Mouse (Mus musculus) layer of hippocampus, postnatal 25 days (tissue): ENCODE data around the gene Olfr204. TPM values are rescaled to one million over a fixed set of nuclear protein-coding genes. Genes with fewer than 3 reads are reported as not detected.
"Not testable (repeated sequence)": the region's sequence is repeated elsewhere in the genome, so short reads cannot be mapped to it uniquely, and the experiment has no call there.

Experiments used
- DNase-seq, 2 experiments: peaks; one replicate each; pipeline ENCODE4 v3.0.0; 2022; ENCODE audit warnings: mixed read lengths in 2 of 2, low spot score in 1 of 2; ENCODE audit errors: extremely low spot score in 1 of 2
- total RNA-seq, 2 experiments: library from RNA; stranded (reverse); gene quantifications; 2 replicates each; pipeline ENCODE4 v1.2.3; 2021

Olfr204 gene
- not detected for total RNA-seq

- DNase-seq: no peak
Measured at GRCm38 (mm10) chr16:59318148-59318547, at the start of gene Olfr204. Olfr204 (minus strand) TSS chr16:59318248.

DNA sequence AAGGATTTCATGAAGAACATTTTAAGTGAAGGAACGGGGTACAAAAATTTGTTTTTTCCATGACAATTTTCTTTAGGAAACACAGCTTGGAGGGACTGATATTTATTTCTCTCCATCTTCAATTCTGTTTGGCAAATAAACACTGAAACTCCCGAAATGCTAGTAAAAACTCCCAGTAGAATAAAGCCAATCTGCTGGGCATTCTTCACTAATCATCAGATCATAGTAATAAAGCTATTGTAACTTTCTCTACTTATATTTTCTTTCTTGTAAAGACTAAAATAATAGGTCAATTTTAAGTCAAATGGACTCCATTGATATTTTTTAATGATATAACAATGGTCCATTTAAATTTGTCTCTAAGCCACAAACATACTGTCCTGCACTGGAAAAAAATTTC is 45.8 kb upstream of the Olfr204 start, which contains the start of gene Olfr209:
Gene Olfr209, minus strand, starts transcription at position 101 of the 400 bp plus-strand sequence.
- no peak for DNase-seq

GRCm38 (mm10) chr16:59349146-59349545 is 31.1 kb upstream of the Olfr204 start, which contains the start of gene Olfr206:
Olfr206 (minus strand) TSS chr16:59349246.
- no peak for DNase-seq

DNA sequence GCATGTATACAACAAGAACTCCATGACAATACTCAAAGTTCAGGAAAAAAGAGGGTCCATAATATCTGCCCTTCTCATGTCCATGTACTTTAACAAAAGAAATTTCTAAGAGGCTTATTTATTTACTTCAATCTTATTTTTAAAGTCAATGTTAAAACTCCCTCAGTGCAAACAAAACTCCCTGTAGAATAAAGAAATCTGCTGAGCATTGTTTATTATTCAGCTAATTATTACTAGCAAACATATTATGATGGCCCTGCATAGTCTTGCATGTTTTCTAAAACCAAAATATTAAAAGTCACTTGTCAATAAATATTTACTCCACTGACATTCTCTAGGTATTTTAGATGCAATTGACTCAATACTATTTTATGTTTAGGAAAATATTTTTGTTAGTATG is 13.0 kb upstream of the Olfr204 start, which contains the start of gene Olfr205:
Gene Olfr205, minus strand, starts transcription at position 101 of the 400 bp plus-strand sequence.
- no peak for DNase-seq

DNA sequence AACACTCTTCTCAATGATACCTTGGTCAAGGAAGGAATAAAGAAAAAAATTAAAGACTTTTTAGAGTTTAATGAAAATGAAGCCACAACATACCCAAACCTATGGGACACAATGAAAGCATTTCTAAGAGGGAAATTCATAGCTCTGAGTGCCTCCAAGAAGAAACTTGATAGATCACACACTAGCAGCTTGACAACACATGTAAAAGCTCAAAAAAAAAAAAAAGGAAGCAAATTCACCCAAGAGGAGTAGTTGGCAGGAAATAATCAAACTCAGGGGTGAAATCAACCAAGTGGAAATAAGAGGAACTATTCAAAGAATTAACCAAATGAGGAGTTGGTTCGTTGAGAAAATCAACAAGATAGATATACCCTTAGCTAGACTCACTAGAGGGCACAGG is 5.2 kb upstream of the Olfr204 start:
- DNase-seq: not testable (repeated sequence)

- no peak for DNase-seq
Measured at GRCm38 (mm10) chr16:59298581-59298980, 19.5 kb downstream of the Olfr204 start, which contains the start of gene Olfr203. Olfr203 (plus strand) TSS chr16:59298881.

GRCm38 (mm10) chr16:59287576-59287975 is 30.5 kb downstream of the Olfr204 start:
- DNase-seq: not testable (repeated sequence)

GRCm38 (mm10) chr16:59286693-59287092 is 31.4 kb downstream of the Olfr204 start, which contains the start of gene Olfr202:
Olfr202 (minus strand) TSS chr16:59286793.
- DNase-seq: no peak

DNA sequence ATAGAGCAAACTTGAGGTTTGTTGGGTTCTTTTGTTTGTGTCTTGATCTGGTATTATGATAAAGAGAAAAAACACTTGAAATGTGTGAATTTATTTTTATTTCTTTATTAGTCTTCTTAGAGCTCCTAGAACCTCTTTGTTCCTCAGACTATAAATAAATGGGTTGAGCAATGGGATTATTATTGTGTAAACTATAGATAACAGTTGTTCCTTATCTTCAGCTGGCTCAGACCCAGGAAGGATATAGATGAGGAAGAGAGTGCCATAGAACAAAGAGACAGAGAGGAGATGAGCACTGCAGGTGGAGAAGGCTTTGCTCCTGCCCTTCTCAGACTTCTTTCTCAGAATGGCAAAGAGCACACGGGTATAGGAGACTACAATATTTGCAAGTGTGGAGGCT is 34.6 kb downstream of the Olfr204 start:
- no peak for DNase-seq

GRCm38 (mm10) chr16:59280542-59280941 is 37.5 kb downstream of the Olfr204 start:
- DNase-seq: no peak

GRCm38 (mm10) chr16:59272532-59272931 is 45.5 kb downstream of the Olfr204 start, which contains the start of gene Olfr201:
Olfr201 (minus strand) TSS chr16:59272632.
- not testable (repeated sequence) for DNase-seq

- not testable (repeated sequence) for DNase-seq
Measured at GRCm38 (mm10) chr16:59269097-59269496, 49.0 kb downstream of the Olfr204 start.

Other genes starting within 250 kb of the Olfr204 start
- gene Olfr190, start 240.2 kb downstream of the Olfr204 start, total RNA-seq: not detected
- not detected for gene Olfr191, start 228.4 kb downstream of the Olfr204 start, total RNA-seq
- not detected for gene Olfr193, start 206.4 kb downstream of the Olfr204 start, total RNA-seq
- not detected for gene Olfr194, start 197.2 kb downstream of the Olfr204 start, total RNA-seq
- not detected for gene Olfr195, start 171.2 kb downstream of the Olfr204 start, total RNA-seq
- not detected for gene Olfr196, start 147.8 kb downstream of the Olfr204 start, total RNA-seq
- not detected for gene Olfr198, start 114.7 kb downstream of the Olfr204 start, total RNA-seq
- gene Olfr199, start 98.5 kb downstream of the Olfr204 start, total RNA-seq: not detected
- not detected for gene Olfr201, start 45.6 kb downstream of the Olfr204 start, total RNA-seq
- not detected for gene Olfr202, start 31.5 kb downstream of the Olfr204 start, total RNA-seq
- not detected for gene Olfr203, start 19.4 kb downstream of the Olfr204 start, total RNA-seq
- gene Olfr205, start 12.9 kb upstream of the Olfr204 start, total RNA-seq: not detected
- gene Olfr206, start 31.0 kb upstream of the Olfr204 start, total RNA-seq: not detected
- gene Olfr209, start 45.7 kb upstream of the Olfr204 start, total RNA-seq: not detected
- under 1 TPM in 1 of 2 experiments, not detected in 1; 0.15 TPM for gene Gabrr3, start 89.1 kb upstream of the Olfr204 start, total RNA-seq
- gene Riox2, start 153.5 kb upstream of the Olfr204 start, total RNA-seq: 10 to 100 TPM; 13.8 to 16.2 TPM